ENCODE assay signal across 8 mouse cellular contexts in the genomic region with DNA sequence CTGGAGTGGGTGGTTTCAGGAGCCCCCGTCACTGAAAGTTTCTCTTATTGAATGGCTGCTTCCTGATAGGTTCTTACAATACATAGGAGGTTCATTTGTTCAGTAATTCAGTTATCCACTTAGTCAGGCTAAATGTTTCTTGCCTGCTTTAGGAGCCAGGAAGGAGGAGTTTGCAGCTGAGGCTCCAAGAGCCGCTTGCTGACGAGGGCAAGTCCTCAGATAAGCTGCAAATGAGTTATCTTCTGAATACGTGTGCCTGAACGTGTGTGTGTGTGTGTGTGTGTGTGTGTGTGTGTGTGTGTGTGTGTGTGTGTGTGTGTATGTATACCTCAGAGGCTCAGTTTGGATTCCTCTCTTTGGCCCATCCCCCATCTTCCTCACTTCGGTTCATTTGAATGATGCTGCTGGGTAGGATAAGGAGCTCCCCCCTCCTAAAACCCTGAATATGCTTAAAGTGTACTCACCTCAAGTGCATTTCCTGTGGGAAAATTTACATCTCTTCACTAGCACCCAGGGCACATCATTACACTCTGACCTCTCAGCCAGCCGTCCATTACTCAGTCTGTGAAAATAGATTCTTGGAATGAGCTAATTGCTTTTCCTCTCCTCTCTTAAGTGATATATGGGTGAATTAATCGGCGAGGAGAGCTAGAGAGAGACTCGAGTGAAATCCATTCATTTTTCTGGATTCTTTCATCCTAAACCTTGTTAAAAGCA. TPM values are rescaled to one million over a fixed set of nuclear protein-coding genes. Genes with fewer than 3 reads are reported as not detected.
A peak's percentile ranks its signal among the peaks of the same experiment; 100 is the strongest.
DNase-seq lines count a peak whose midpoint lies in the region; ATAC-seq and TF ChIP-seq lines count a peak whose summit lies in the region.

No protein-coding gene starts in this region.

- no peak for DNase-seq in heart, postnatal 4 days
- no peak for DNase-seq in midbrain, postnatal 0 days (ENCODE audit: low spot score)
- DNase-seq in cerebellum, adult 8-10 months = no peak
- DNase-seq in cerebellum, postnatal 4 days (ENCODE audit: low spot score in 2 of 2) = no peak

- H3K36me3 ChIP-seq in heart, embryonic 13.5 days = peaks cover 46% of the 10 kb centered on the region
- peaks cover 4% of the 10 kb centered on the region; the same call in 1 of the 2 replicates for H3K36me3 ChIP-seq in midbrain, embryonic 16.5 days (ENCODE audit: control insufficient read depth, insufficient read depth, low read length)
- peaks cover 13% of the 10 kb centered on the region; the same call in 1 of the 2 replicates for H3K36me3 ChIP-seq in midbrain, postnatal 0 days (ENCODE audit: insufficient read depth, low read length)
- H3K36me3 ChIP-seq in intestine, embryonic 15.5 days = no peaks in the 10 kb centered on the region; the same call in 1 of the 2 replicates
- peaks cover 3% of the 10 kb centered on the region; the same call in 1 of the 2 replicates for H3K36me3 ChIP-seq in stomach, embryonic 16.5 days (ENCODE audit: control insufficient read depth, insufficient read depth, low read length)

- no peaks in the 10 kb centered on the region for H3K9me3 ChIP-seq in heart, embryonic 13.5 days
- no peaks in the 10 kb centered on the region for H3K9me3 ChIP-seq in midbrain, embryonic 16.5 days (replicated peaks; ENCODE audit: control insufficient read depth, low read length, poor library complexity, severe bottlenecking)
- H3K9me3 ChIP-seq in midbrain, postnatal 0 days (ENCODE audit: low read length) = no peaks in the 10 kb centered on the region
- H3K9me3 ChIP-seq in intestine, embryonic 15.5 days = no peaks in the 10 kb centered on the region
- H3K9me3 ChIP-seq in stomach, embryonic 16.5 days (replicated peaks; ENCODE audit: control insufficient read depth, low read length) = no peaks in the 10 kb centered on the region

- WGBS in heart, embryonic 13.5 days = 31% methylated on average over 10 of the region's 10 CpGs
- 64% methylated on average over 10 of the region's 10 CpGs for WGBS in midbrain, embryonic 16.5 days
- 73% methylated on average over 10 of the region's 10 CpGs for WGBS in midbrain, postnatal 0 days
- WGBS in intestine, embryonic 15.5 days = 34% methylated on average over 10 of the region's 10 CpGs
- 37% methylated on average over 10 of the region's 10 CpGs for WGBS in stomach, embryonic 16.5 days

- H3K4me1 ChIP-seq in heart, embryonic 13.5 days = peaks cover 78% of the 10 kb centered on the region
- 0 out of 2 replicates have a peak, but pooled peaks cover 2% of the 10 kb centered on the region for H3K4me1 ChIP-seq in midbrain, embryonic 16.5 days (ENCODE audit: control insufficient read depth, insufficient read depth, low read length)
- H3K4me1 ChIP-seq in midbrain, postnatal 0 days (ENCODE audit: insufficient read depth, low read length) = no peaks in the 10 kb centered on the region
- H3K4me1 ChIP-seq in intestine, embryonic 15.5 days (replicated peaks) = peaks cover 30% of the 10 kb centered on the region; the same call in 1 of the 2 replicates
- peaks cover 29% of the 10 kb centered on the region for H3K4me1 ChIP-seq in stomach, embryonic 16.5 days (ENCODE audit: control insufficient read depth, insufficient read depth, low read length)

- 0 out of 2 replicates have a peak overlapping the region, but pooled peaks have one; percentile 4 for H3K9ac ChIP-seq in heart, embryonic 13.5 days
- no peak overlapping the region for H3K9ac ChIP-seq in midbrain, embryonic 16.5 days (ENCODE audit: low read depth, low read length)
- no peak overlapping the region for H3K9ac ChIP-seq in midbrain, postnatal 0 days (replicated peaks; ENCODE audit: low read length, poor library complexity, severe bottlenecking)
- H3K9ac ChIP-seq in intestine, embryonic 15.5 days = no peak overlapping the region
- H3K9ac ChIP-seq in stomach, embryonic 16.5 days (ENCODE audit: low read length) = no peak overlapping the region

- H3K27me3 ChIP-seq in heart, embryonic 13.5 days (replicated peaks) = no peaks in the 10 kb centered on the region
- no peaks in the 10 kb centered on the region for H3K27me3 ChIP-seq in midbrain, embryonic 16.5 days (ENCODE audit: control insufficient read depth, insufficient read depth, low read depth, low read length)
- no peaks in the 10 kb centered on the region for H3K27me3 ChIP-seq in midbrain, postnatal 0 days (ENCODE audit: insufficient read depth, low read length)
- H3K27me3 ChIP-seq in intestine, embryonic 15.5 days (replicated peaks) = no peaks in the 10 kb centered on the region
- H3K27me3 ChIP-seq in stomach, embryonic 16.5 days (ENCODE audit: control insufficient read depth, insufficient read depth, low read length) = no peaks in the 10 kb centered on the region

- peak overlapping the region; percentile 82 for H3K27ac ChIP-seq in heart, embryonic 13.5 days (replicated peaks)
- no peak overlapping the region for H3K27ac ChIP-seq in midbrain, embryonic 16.5 days (ENCODE audit: low read length)
- no peak overlapping the region for H3K27ac ChIP-seq in midbrain, postnatal 0 days (ENCODE audit: low read depth, low read length)
- H3K27ac ChIP-seq in intestine, embryonic 15.5 days = peak overlapping the region; percentile 74; the same call in 1 of the 2 replicates
- peak overlapping the region; percentile 2 for H3K27ac ChIP-seq in stomach, embryonic 16.5 days (ENCODE audit: low read length)

- no peak for ATAC-seq in heart, embryonic 13.5 days (ENCODE audit: extremely low read depth, insufficient number of reproducible peaks, low FRiP score, low TSS enrichment)
- peak; percentile 32; the same call in 1 of the 2 replicates for ATAC-seq in midbrain, embryonic 16.5 days
- ATAC-seq in midbrain, postnatal 0 days (ENCODE audit: low FRiP score) = no peak
- ATAC-seq in intestine, embryonic 15.5 days = no peak
- no peak for ATAC-seq in stomach, embryonic 16.5 days (ENCODE audit: insufficient read depth, low FRiP score)

- no peak overlapping the region for H3K4me3 ChIP-seq in heart, embryonic 13.5 days
- no peak overlapping the region for H3K4me3 ChIP-seq in midbrain, embryonic 16.5 days (ENCODE audit: low read depth, low read length)
- no peak overlapping the region for H3K4me3 ChIP-seq in midbrain, postnatal 0 days (ENCODE audit: low read depth, low read length)
- H3K4me3 ChIP-seq in intestine, embryonic 15.5 days (replicated peaks) = no peak overlapping the region
- H3K4me3 ChIP-seq in stomach, embryonic 16.5 days (replicated peaks; ENCODE audit: low read length) = no peak overlapping the region

- TF ChIP-seq CTCF in midbrain, postnatal 0 days (IDR thresholded peaks at IDR 0.05) = no peak

- H3K4me2 ChIP-seq in heart, embryonic 13.5 days = peak overlapping the region; percentile 8; the same call in 1 of the 2 replicates
- no peak overlapping the region for H3K4me2 ChIP-seq in midbrain, embryonic 16.5 days (ENCODE audit: low read length)
- no peak overlapping the region for H3K4me2 ChIP-seq in midbrain, postnatal 0 days (ENCODE audit: low read depth, low read length, poor library complexity, severe bottlenecking)
- no peak overlapping the region for H3K4me2 ChIP-seq in intestine, embryonic 15.5 days (replicated peaks)
- no peak overlapping the region for H3K4me2 ChIP-seq in stomach, embryonic 16.5 days (ENCODE audit: low read depth, low read length)

RNA-seq across cellular contexts. Expression of gene Adam19, which starts 35.3 kb away (rescaled TPM):
- polyA plus RNA-seq in heart, embryonic 13.5 days (2015; fragmentation: Nextera tagmentation; extraction: Ambion mirVana) = 24.2 and 24.7 TPM in 2 replicates
- total RNA-seq in heart, postnatal 4 days (2021) = 100 to 1,000 TPM; 161 to 163 TPM
- 9.0 and 10.1 TPM in 2 replicates for polyA plus RNA-seq in midbrain, embryonic 16.5 days (2015; fragmentation: Nextera tagmentation; extraction: Ambion mirVana)
- total RNA-seq in midbrain, postnatal 0 days (2014; rRNA removed) = 16.8 and 16.9 TPM in 2 replicates
- polyA plus RNA-seq in midbrain, postnatal 0 days (2015; fragmentation: Nextera tagmentation; extraction: Ambion mirVana) = 3.9 and 6.1 TPM in 2 replicates
- polyA plus RNA-seq in intestine, embryonic 15.5 days (2015; fragmentation: Nextera tagmentation; extraction: Ambion mirVana) = 16.5 and 16.6 TPM in 2 replicates
- polyA plus RNA-seq in stomach, embryonic 16.5 days (2015; fragmentation: Nextera tagmentation; extraction: Ambion mirVana) = 22.0 and 22.4 TPM in 2 replicates

RNA-seq across cellular contexts. Expression of gene Gm12166, which starts 39.0 kb away (rescaled TPM):
- polyA plus RNA-seq in heart, embryonic 13.5 days (2015; fragmentation: Nextera tagmentation; extraction: Ambion mirVana) = 4.8 and 5.3 TPM in 2 replicates
- total RNA-seq in heart, postnatal 4 days (2021) = 1 to 10 TPM; 2.7 to 4.0 TPM
- 4.7 and 7.1 TPM in 2 replicates for polyA plus RNA-seq in midbrain, embryonic 16.5 days (2015; fragmentation: Nextera tagmentation; extraction: Ambion mirVana)
- 8.7 and 12.1 TPM in 2 replicates for total RNA-seq in midbrain, postnatal 0 days (2014; rRNA removed)
- polyA plus RNA-seq in midbrain, postnatal 0 days (2015; fragmentation: Nextera tagmentation; extraction: Ambion mirVana) = 8.3 and 8.9 TPM in 2 replicates
- 5.2 and 7.3 TPM in 2 replicates for polyA plus RNA-seq in intestine, embryonic 15.5 days (2015; fragmentation: Nextera tagmentation; extraction: Ambion mirVana)
- 4.7 and 7.9 TPM in 2 replicates for polyA plus RNA-seq in stomach, embryonic 16.5 days (2015; fragmentation: Nextera tagmentation; extraction: Ambion mirVana)

Comparison
In these comparisons a context has a peak if more than half of its experiments do, and no peak if none do; other contexts are left out.
1. H3K27ac ChIP-seq: peak in heart, embryonic 13.5 days (single experiment), intestine, embryonic 15.5 days (single experiment) and stomach, embryonic 16.5 days (single experiment); none in midbrain, embryonic 16.5 days (single experiment) and midbrain, postnatal 0 days (single experiment).